Mouse (Mus musculus): ENCODE data around the gene Stx7. TPM values are rescaled to one million over a fixed set of nuclear protein-coding genes. Genes with fewer than 3 reads are reported as not detected.

Stx7 gene
- polyA plus RNA-seq, 1 experiment, result 146 TPM

DNA sequence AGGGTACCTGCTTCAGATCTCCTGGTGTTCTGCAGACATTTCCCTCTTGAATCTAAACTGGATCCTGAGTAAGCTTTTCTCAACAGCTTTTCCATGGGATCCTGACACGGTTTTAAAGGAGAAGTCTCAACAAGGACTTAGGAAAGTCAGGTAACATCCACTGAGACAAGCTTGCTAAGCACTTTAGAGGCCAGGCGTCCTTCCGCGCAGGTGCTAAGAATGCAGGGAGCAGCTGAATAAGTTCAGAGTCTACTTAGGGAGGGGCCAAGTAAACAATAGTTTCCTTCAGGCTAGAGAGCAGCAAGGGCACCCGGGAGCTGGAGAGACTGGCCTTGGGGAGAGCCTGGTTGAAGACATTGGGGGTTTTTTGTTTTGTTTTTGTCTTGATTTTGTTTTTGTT, 16.8 kb upstream of the Stx7 start:
- H3K27me3 ChIP-seq (ENCODE audit: control insufficient read depth, insufficient read depth, low read length), result no peaks in the 10 kb centered on the region
- TF ChIP-seq POLR2A (IDR thresholded peaks at IDR 0.05; ENCODE audit: borderline replicate concordance, insufficient read depth, low read length), result no peak
- no peak for TF ChIP-seq CTCF (IDR thresholded peaks at IDR 0.05; ENCODE audit: borderline replicate concordance, insufficient read depth, low read depth, low read length)
- 26% methylated on average over 5 of the region's 5 CpGs for WGBS
- no peak overlapping the region for H3K27ac ChIP-seq (ENCODE audit: insufficient read depth, low read length)
- DNase-seq, result no peak
- no peaks in the 10 kb centered on the region for H3K4me1 ChIP-seq (ENCODE audit: control insufficient read depth, insufficient read depth, low read length)
- H3K4me3 ChIP-seq (replicated peaks; ENCODE audit: insufficient read depth, low read depth, low read length), result no peak overlapping the region

DNA sequence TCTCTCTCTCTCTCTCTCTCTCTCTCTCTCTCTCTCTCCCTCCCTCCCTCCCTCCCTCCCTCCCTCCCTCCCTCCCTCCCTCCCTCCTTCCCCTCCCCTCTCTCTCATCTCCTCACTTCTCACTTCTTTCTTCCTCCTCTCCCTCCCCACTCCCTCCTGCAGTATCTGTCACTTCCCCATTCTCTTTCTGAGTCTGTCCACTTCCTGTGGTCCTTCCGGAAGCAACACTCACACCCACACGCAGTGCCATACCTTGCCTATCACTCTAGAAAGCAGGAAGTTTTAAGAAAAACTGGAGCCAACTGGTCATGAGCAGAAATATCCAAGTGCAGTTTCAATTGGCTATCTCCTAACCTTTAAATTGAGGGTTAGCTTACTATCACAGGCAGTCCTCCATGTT, 16.0 kb upstream of the Stx7 start:
- H3K27me3 ChIP-seq (ENCODE audit: control insufficient read depth, insufficient read depth, low read length), result no peaks in the 10 kb centered on the region
- H3K27ac ChIP-seq (ENCODE audit: insufficient read depth, low read length), result no peak overlapping the region
- TF ChIP-seq POLR2A (IDR thresholded peaks at IDR 0.05; ENCODE audit: borderline replicate concordance, insufficient read depth, low read length), result no peak
- TF ChIP-seq CTCF (IDR thresholded peaks at IDR 0.05; ENCODE audit: borderline replicate concordance, insufficient read depth, low read depth, low read length), result no peak
- no peak for DNase-seq
- H3K4me3 ChIP-seq (replicated peaks; ENCODE audit: insufficient read depth, low read depth, low read length), result no peak overlapping the region
- 61% methylated on average over 2 of the region's 2 CpGs for WGBS
- no peaks in the 10 kb centered on the region for H3K4me1 ChIP-seq (ENCODE audit: control insufficient read depth, insufficient read depth, low read length)

DNA sequence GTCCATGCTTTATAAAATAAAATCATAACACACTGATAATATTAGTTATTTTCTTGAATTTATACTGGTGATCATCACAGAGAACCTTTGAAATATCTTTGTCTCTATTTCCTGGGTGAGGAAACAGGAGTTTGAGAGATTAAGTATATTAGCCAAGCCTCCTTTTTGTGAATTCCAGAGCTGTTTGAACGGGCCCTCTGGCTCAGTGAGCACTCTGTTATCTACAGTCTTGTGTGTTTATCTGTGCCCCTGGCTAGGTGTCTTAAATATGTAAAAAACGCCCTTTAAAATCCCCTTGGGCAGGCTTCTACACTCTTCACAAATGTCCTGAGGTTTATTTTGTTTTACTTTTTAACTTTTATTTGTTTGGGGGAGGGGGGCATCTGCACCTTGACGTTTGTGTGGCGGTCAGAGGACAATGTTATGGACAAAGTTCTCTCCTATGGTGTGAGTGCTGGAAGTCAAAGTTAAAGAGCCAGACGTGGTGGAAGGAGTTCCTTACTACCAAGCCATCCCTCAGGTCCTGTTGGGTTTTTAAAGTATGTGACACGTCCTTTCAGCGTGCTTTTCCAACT, 14.9 kb upstream of the Stx7 start:
- 62% methylated on average over 7 of the region's 7 CpGs for WGBS
- DNase-seq, result no peak
- H3K4me3 ChIP-seq (replicated peaks; ENCODE audit: insufficient read depth, low read depth, low read length), result no peak overlapping the region

DNA sequence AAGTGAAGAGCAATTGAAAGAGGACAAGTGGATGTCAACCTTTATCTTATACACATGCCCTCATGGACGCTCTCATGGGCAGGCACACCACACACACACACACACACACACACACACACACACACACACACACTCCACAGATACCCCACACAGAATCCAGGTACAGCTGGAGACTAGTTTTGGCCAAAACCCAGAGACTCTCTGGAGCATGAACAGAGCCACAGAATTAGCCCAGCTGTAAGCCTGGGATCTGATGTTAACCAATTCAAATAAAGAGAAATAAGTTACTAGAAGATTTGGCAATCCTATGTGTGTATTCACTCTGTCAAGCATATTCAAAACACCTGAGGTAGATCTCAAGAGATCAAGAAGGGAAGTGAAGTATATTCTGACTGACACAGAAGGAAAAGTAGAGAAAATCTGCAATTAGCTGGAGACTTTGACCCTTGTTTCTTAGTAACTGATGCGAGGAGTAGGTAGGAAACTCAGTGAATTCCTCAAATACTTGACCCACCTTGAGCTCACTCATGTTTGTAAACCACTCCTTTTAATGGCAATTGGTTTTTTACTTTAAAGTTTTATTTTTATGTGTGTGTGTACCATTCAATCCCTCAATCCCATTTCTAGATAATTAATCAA, 10.4 kb upstream of the Stx7 start:
- H3K4me1 ChIP-seq (ENCODE audit: control insufficient read depth, insufficient read depth, low read length), result no peaks in the 10 kb centered on the region
- no peak for DNase-seq
- no peaks in the 10 kb centered on the region for H3K27me3 ChIP-seq (ENCODE audit: control insufficient read depth, insufficient read depth, low read length)
- H3K4me3 ChIP-seq (replicated peaks; ENCODE audit: insufficient read depth, low read depth, low read length), result no peak overlapping the region
- no peak for TF ChIP-seq POLR2A (IDR thresholded peaks at IDR 0.05; ENCODE audit: borderline replicate concordance, insufficient read depth, low read length)
- no peak for TF ChIP-seq CTCF (IDR thresholded peaks at IDR 0.05; ENCODE audit: borderline replicate concordance, insufficient read depth, low read depth, low read length)
- 83% methylated on average over 2 of the region's 2 CpGs for whole genome bisulfite sequencing
- no peak overlapping the region for H3K27ac ChIP-seq (ENCODE audit: insufficient read depth, low read length)

More for the DNA sequence above, 14.9 kb upstream of the Stx7 start:
- Histone ChIP-seq H3K4me1 (ENCODE audit: control insufficient read depth, insufficient read depth, low read length) (no peaks in the 10 kb centered on the region), H3K27me3 (ENCODE audit: control insufficient read depth, insufficient read depth, low read length) (no peaks in the 10 kb centered on the region), H3K27ac (ENCODE audit: insufficient read depth, low read length) (no peak overlapping the region)
- TF ChIP-seq POLR2A (IDR thresholded peaks at IDR 0.05; ENCODE audit: borderline replicate concordance, insufficient read depth, low read length) (no peak), CTCF (IDR thresholded peaks at IDR 0.05; ENCODE audit: borderline replicate concordance, insufficient read depth, low read depth, low read length) (no peak)

DNA sequence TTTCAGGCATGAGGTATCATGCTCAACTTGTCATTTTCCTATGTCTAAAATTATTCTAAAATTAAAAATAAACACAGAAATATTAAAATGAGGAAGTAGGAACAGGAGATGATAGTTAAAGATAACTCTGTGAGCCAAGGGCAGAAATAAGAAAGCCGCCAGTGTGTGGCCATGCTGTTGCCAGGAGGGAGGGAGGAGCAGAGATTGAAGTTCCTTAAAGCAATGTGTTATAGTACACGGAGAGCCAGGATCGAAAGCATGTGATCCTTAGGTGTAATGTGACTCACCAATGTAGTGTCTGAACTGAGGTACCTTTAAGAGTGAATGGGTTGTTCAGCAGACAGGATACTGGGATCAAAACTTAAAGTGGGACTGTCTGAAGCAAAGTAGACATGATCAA, 6.4 kb upstream of the Stx7 start:
- no peak for DNase-seq
- Histone ChIP-seq H3K27me3 (ENCODE audit: control insufficient read depth, insufficient read depth, low read length) (no peaks in the 10 kb centered on the region), H3K4me1 (ENCODE audit: control insufficient read depth, insufficient read depth, low read length) (no peaks in the 10 kb centered on the region), H3K27ac (ENCODE audit: insufficient read depth, low read length) (no peak overlapping the region), H3K4me3 (replicated peaks; ENCODE audit: insufficient read depth, low read depth, low read length) (no peak overlapping the region)
- no peak for TF ChIP-seq POLR2A (IDR thresholded peaks at IDR 0.05; ENCODE audit: borderline replicate concordance, insufficient read depth, low read length)
- TF ChIP-seq CTCF (IDR thresholded peaks at IDR 0.05; ENCODE audit: borderline replicate concordance, insufficient read depth, low read depth, low read length), result no peak
- WGBS, result 76% methylated on average over 3 of the region's 3 CpGs

DNA sequence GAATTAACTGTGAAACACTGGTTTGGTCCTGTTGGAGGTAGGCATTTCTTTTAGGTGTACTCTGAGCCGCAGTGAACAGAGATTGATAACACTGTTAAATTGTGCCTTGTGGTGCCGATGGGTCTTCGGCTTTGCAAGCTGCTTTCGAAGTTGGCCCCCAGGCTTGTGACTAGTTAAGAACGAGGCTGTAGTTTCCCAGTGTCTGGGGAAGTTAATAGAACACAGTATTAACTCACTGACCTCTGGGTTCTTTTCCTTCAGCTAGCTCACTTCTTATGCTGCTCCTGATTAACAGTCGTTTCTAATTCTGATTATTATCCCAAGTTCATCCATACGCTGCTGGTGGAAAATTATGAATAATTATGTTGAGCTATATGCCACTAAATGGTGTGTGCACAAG, 984 bp downstream of the Stx7 start:
- peak overlapping the region; percentile 98 for H3K4me3 ChIP-seq (replicated peaks; ENCODE audit: insufficient read depth, low read depth, low read length)
- H3K27me3 ChIP-seq (ENCODE audit: control insufficient read depth, insufficient read depth, low read length), result no peaks in the 10 kb centered on the region
- 39% methylated on average over 7 of the region's 7 CpGs for WGBS
- TF ChIP-seq POLR2A (IDR thresholded peaks at IDR 0.05; ENCODE audit: borderline replicate concordance, insufficient read depth, low read length), result no peak
- TF ChIP-seq CTCF (IDR thresholded peaks at IDR 0.05; ENCODE audit: borderline replicate concordance, insufficient read depth, low read depth, low read length), result no peak
- no peak for DNase-seq
- H3K27ac ChIP-seq (ENCODE audit: insufficient read depth, low read length), result no peak overlapping the region
- H3K4me1 ChIP-seq (ENCODE audit: control insufficient read depth, insufficient read depth, low read length), result peaks cover 4% of the 10 kb centered on the region; the same call in 1 of the 2 replicates

DNA sequence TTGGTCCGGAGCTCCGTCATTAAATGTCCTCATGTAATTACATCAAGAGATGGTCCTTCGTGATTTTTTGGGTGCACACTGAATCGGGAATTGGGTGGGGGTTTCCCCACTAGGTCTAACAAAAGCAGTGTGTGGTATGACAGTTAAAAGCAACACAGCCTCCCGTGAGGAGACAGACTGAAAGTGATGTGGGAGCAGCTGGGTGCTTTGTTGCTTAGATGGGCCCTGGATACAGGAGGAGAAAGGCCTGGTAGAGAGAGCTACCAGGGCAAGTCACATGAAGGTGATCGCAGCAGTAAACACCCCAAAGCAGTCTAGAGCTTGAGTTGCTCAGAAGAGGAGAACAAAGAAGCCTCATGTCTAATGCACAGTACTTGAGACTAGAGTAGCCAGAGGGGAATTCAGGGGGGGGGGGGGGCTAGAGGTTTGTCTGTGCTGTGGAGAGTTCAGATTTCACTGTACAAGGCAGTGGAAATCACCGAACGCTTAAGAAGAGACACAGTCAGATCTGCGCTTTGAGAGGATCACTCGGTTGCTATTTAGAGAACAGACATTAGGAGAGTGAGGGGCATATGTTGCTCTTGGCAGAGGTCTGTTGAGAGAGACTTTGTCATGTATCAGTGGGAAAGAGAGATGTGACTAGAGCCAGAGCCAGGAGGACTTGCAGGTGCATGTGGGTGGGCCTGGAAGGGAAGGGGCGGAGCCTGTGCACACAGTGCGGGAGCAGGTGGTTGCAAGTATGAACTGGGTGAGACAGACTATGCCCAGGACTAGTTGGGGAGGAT, 9.6 kb downstream of the Stx7 start:
- Histone ChIP-seq H3K27ac (ENCODE audit: insufficient read depth, low read length) (no peak overlapping the region), H3K4me3 (replicated peaks; ENCODE audit: insufficient read depth, low read depth, low read length) (no peak overlapping the region), H3K4me1 (ENCODE audit: control insufficient read depth, insufficient read depth, low read length) (no peaks in the 10 kb centered on the region; the same call in 1 of the 2 replicates), H3K27me3 (ENCODE audit: control insufficient read depth, insufficient read depth, low read length) (no peaks in the 10 kb centered on the region)
- DNase-seq, result no peak
- no peak for TF ChIP-seq CTCF (IDR thresholded peaks at IDR 0.05; ENCODE audit: borderline replicate concordance, insufficient read depth, low read depth, low read length)
- 75% methylated on average over 12 of the region's 12 CpGs for WGBS

DNA sequence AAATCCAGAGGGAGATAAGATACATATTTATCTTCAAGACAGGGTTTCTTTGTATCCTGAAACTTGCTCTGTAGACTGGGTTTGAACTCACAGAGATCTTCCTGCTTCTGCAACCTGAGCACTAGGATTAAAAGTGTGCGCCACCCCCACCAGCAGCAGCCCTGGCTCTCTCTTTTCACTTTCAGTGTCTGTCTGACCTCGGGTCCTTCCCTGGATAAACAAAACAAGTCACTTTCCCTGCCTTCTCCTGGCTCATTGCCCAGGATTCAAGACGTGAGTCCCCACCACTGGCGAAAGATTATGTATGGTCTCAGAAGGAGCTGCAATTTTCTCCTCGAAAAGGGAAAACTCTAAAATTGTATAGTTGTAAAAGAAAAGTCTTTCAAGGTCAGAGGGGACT, 10.5 kb downstream of the Stx7 start:
- H3K4me3 ChIP-seq (replicated peaks; ENCODE audit: insufficient read depth, low read depth, low read length), result no peak overlapping the region
- DNase-seq, result no peak
- H3K27me3 ChIP-seq (ENCODE audit: control insufficient read depth, insufficient read depth, low read length), result no peaks in the 10 kb centered on the region
- TF ChIP-seq POLR2A (IDR thresholded peaks at IDR 0.05; ENCODE audit: borderline replicate concordance, insufficient read depth, low read length), result no peak
- no peak for TF ChIP-seq CTCF (IDR thresholded peaks at IDR 0.05; ENCODE audit: borderline replicate concordance, insufficient read depth, low read depth, low read length)
- 51% methylated on average over 5 of the region's 5 CpGs for WGBS
- no peak overlapping the region for H3K27ac ChIP-seq (ENCODE audit: insufficient read depth, low read length)
- H3K4me1 ChIP-seq (ENCODE audit: control insufficient read depth, insufficient read depth, low read length), result peaks cover 3% of the 10 kb centered on the region
